Mouse (Mus musculus) brain, embryonic 14.5 days (tissue): ENCODE measurements at regions not wholly inside any gene's neighbourhood (a gene's known extent, or its start where the extent isn't known, plus 50 kb on each side); places are given as distances from the start of the nearest gene placed in this dataset.

Experiments
- CTCF ChIP-seq: fragments of 200-500 bp; IDR thresholded peaks from 2 replicates; pipeline ENCODE4 v1.5.1; 2012; ENCODE audit warnings: inconsistent platforms, mild to moderate bottlenecking, moderate library complexity, borderline replicate concordance; ENCODE audit not compliant: insufficient read depth, insufficient read length; ENCODE audit errors: extremely low read depth
- POLR2A ChIP-seq: fragments of 200-500 bp; IDR thresholded peaks from 2 replicates; pipeline ENCODE4 v1.6.1; 2012; ENCODE audit warnings: mild to moderate bottlenecking, inconsistent platforms, borderline replicate concordance; ENCODE audit not compliant: poor library complexity, insufficient read depth, insufficient read length, severe bottlenecking; ENCODE audit errors: extremely low read depth

GRCm38 (mm10) chr3:132274786-132275185, 189.7 kb downstream of the Dkk2 start:
- no peak for TF ChIP-seq POLR2A
- no peak for TF ChIP-seq CTCF
